9 mouse cellular contexts compared by ENCODE assay signal in the genomic region with DNA sequence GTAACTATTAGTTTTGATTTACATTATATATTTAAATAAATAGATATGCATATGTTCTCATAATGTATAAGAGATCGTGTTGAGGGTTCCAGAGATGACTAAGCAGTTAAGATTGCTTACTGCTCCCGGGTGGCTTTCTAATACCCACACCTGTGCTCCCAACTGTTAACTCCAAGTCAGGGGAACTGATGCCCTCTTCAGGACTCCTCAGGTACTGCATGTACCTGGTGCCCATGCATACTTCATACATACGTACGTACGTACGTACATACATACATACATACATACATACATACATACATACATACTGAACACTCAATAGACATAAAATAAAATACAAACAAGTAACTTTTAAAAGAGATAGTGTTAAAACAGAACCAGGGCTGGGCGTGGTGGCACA. TPM values are rescaled to one million over a fixed set of nuclear protein-coding genes. Genes with fewer than 3 reads are reported as not detected.
DNase-seq lines count a peak whose midpoint lies in the region; ATAC-seq and TF ChIP-seq lines count a peak whose summit lies in the region.
"Had no signal": no experiment of that assay in that cellular context is flagged by ENCODE, and none has a peak within 500 bp of the region (broad histone marks: within the 10 kb centered on the region; RNA-seq: fewer than 3 reads in every experiment).

No protein-coding gene starts in this region.

- peak; percentile 46 for TF ChIP-seq CTCF in hindbrain, postnatal 0 days (IDR thresholded peaks at IDR 0.05; ENCODE audit: low read depth)
- TF ChIP-seq CTCF in thymus, adult 2 months (IDR thresholded peaks at IDR 0.05; ENCODE audit: borderline replicate concordance, control insufficient read depth, extremely low read depth, insufficient read depth, low read length, poor library complexity), result no peak
- peak; percentile 32; the same call in 1 of the 2 replicates for TF ChIP-seq CTCF in brain, embryonic 14.5 days (IDR thresholded peaks at IDR 0.05; ENCODE audit: borderline replicate concordance, extremely low read depth, insufficient read depth, insufficient read length)

- no peaks in the 10 kb centered on the region for H3K36me3 ChIP-seq in hindbrain, postnatal 0 days (ENCODE audit: insufficient read depth, low read length)
- no peaks in the 10 kb centered on the region for H3K36me3 ChIP-seq in hindbrain, embryonic 14.5 days (replicated peaks; ENCODE audit: control insufficient read depth, insufficient read depth)
- no peaks in the 10 kb centered on the region for H3K36me3 ChIP-seq in thymus, adult 2 months (ENCODE audit: control insufficient read depth, insufficient read depth, low read length)
- H3K36me3 ChIP-seq: heart, embryonic 12.5 days had no signal

- no peak overlapping the region for H3K4me2 ChIP-seq in hindbrain, postnatal 0 days (ENCODE audit: low read depth, low read length)
- no peak overlapping the region for H3K4me2 ChIP-seq in hindbrain, embryonic 14.5 days (replicated peaks)
- H3K4me2 ChIP-seq: heart, embryonic 12.5 days had no signal

- WGBS in hindbrain, postnatal 0 days, result 85% methylated on average over 7 of the region's 7 CpGs
- WGBS in hindbrain, embryonic 14.5 days, result 94% methylated on average over 7 of the region's 7 CpGs
- 84% methylated on average over 7 of the region's 7 CpGs for WGBS in thymus, adult 2 months

- H3K27ac ChIP-seq in hindbrain, postnatal 0 days, result no peak overlapping the region
- H3K27ac ChIP-seq in hindbrain, embryonic 14.5 days, result no peak overlapping the region
- H3K27ac ChIP-seq in thymus, adult 2 months (ENCODE audit: control insufficient read depth, insufficient read depth, low read length), result no peak overlapping the region
- H3K27ac ChIP-seq: macrophage had no signal

- H3K4me3 ChIP-seq in hindbrain, postnatal 0 days (ENCODE audit: low read length), result no peak overlapping the region
- H3K4me3 ChIP-seq in hindbrain, embryonic 14.5 days (replicated peaks; ENCODE audit: low read length), result no peak overlapping the region
- no peak overlapping the region for H3K4me3 ChIP-seq in thymus, adult 2 months (ENCODE audit: control insufficient read depth, insufficient read depth, low read length)
- H3K4me3 ChIP-seq: heart, embryonic 12.5 days had no signal

- no peaks in the 10 kb centered on the region for H3K4me1 ChIP-seq in hindbrain, postnatal 0 days (ENCODE audit: insufficient read depth, low read length)
- no peaks in the 10 kb centered on the region for H3K4me1 ChIP-seq in hindbrain, embryonic 14.5 days (replicated peaks; ENCODE audit: control insufficient read depth, insufficient read depth, low read length)
- H3K4me1 ChIP-seq in thymus, adult 2 months (replicated peaks; ENCODE audit: control insufficient read depth, insufficient read depth, low read length), result no peaks in the 10 kb centered on the region
- H3K4me1 ChIP-seq: heart, embryonic 12.5 days had no signal

- DNase-seq in hindbrain, postnatal 0 days (ENCODE audit: low spot score), result peak; percentile 8
- DNase-seq in hindbrain, embryonic 14.5 days (ENCODE audit: low spot score), result no peak
- DNase-seq in thymus, adult 2 months, result peak; percentile 14
- DNase-seq in thymus, adult 18-20 months, result no peak
- no peak for DNase-seq in brain, embryonic 14.5 days (ENCODE audit: low read depth)
- peak; percentile 5 for DNase-seq in thymus, postnatal 25 days
- DNase-seq in right cerebral cortex, adult 18-20 months, result no peak

- ATAC-seq in hindbrain, postnatal 0 days, result no peak
- no peak for ATAC-seq in hindbrain, embryonic 14.5 days (ENCODE audit: low FRiP score)

- no peak overlapping the region for H3K9ac ChIP-seq in hindbrain, postnatal 0 days (replicated peaks; ENCODE audit: low read length)
- no peak overlapping the region for H3K9ac ChIP-seq in hindbrain, embryonic 14.5 days
- H3K9ac ChIP-seq: heart, embryonic 12.5 days had no signal

- no peaks in the 10 kb centered on the region for H3K9me3 ChIP-seq in hindbrain, postnatal 0 days (ENCODE audit: low read length)
- no peaks in the 10 kb centered on the region for H3K9me3 ChIP-seq in hindbrain, embryonic 14.5 days (ENCODE audit: control insufficient read depth, low read length)
- H3K9me3 ChIP-seq: heart, embryonic 12.5 days had no signal

- no peak for TF ChIP-seq POLR2A in thymus, adult 2 months (IDR thresholded peaks at IDR 0.05; ENCODE audit: control insufficient read depth, extremely low read depth, insufficient read depth, low read length, poor library complexity)
- TF ChIP-seq POLR2A in brain, embryonic 14.5 days (IDR thresholded peaks at IDR 0.05; ENCODE audit: borderline replicate concordance, extremely low read depth, insufficient read depth, insufficient read length, poor library complexity, severe bottlenecking), result no peak

- H3K27me3 ChIP-seq in hindbrain, postnatal 0 days (ENCODE audit: insufficient read depth, low read length), result no peaks in the 10 kb centered on the region
- H3K27me3 ChIP-seq in hindbrain, embryonic 14.5 days (ENCODE audit: control insufficient read depth, insufficient read depth, low read length), result no peaks in the 10 kb centered on the region
- H3K27me3 ChIP-seq in thymus, adult 2 months (ENCODE audit: control insufficient read depth, insufficient read depth, low read length), result no peaks in the 10 kb centered on the region
- H3K27me3 ChIP-seq: heart, embryonic 12.5 days had no signal

RNA-seq across cellular contexts. Expression of a gene that starts 1.4 kb away (rescaled TPM):
- 12.5 and 14.4 TPM in 2 replicates for total RNA-seq in hindbrain, postnatal 0 days (2014; rRNA removed)
- polyA plus RNA-seq in hindbrain, postnatal 0 days (2015; fragmentation: Nextera tagmentation; extraction: Ambion mirVana), result 15.6 and 16.2 TPM in 2 replicates
- 32.7 and 33.3 TPM in 2 replicates for polyA plus RNA-seq in hindbrain, embryonic 14.5 days (2014; fragmentation: Nextera tagmentation; extraction: Ambion mirVana)
- polyA plus RNA-seq in thymus, adult 2 months (2012; rRNA removed), result 0.04 and 0.12 TPM in 2 replicates
- polyA plus RNA-seq in brain, embryonic 14.5 days (2012; rRNA removed), result 13.8 and 21.7 TPM in 2 replicates

RNA-seq across cellular contexts. Expression of a gene that starts 32.9 kb away (rescaled TPM):
- 17.7 and 19.3 TPM in 2 replicates for total RNA-seq in hindbrain, postnatal 0 days (2014; rRNA removed)
- polyA plus RNA-seq in hindbrain, postnatal 0 days (2015; fragmentation: Nextera tagmentation; extraction: Ambion mirVana), result 12.1 and 12.2 TPM in 2 replicates
- 12.6 and 14.4 TPM in 2 replicates for polyA plus RNA-seq in hindbrain, embryonic 14.5 days (2014; fragmentation: Nextera tagmentation; extraction: Ambion mirVana)
- polyA plus RNA-seq in thymus, adult 2 months (2012; rRNA removed), result 19.0 and 21.6 TPM in 2 replicates
- 12.0 and 12.4 TPM in 2 replicates for polyA plus RNA-seq in brain, embryonic 14.5 days (2012; rRNA removed)

Comparison
In these comparisons a context has a peak if more than half of its experiments do, and no peak if none do; other contexts are left out.
1. DNase-seq: peak in hindbrain, postnatal 0 days (single experiment), thymus, adult 2 months (single experiment) and thymus, postnatal 25 days (single experiment); none in hindbrain, embryonic 14.5 days (single experiment), thymus, adult 18-20 months (0 of 2), brain, embryonic 14.5 days (single experiment) and right cerebral cortex, adult 18-20 months (single experiment).
2. RNA of a gene that starts 1.4 kb away (polyA plus RNA-seq): 32.7 to 33.3 TPM in hindbrain, embryonic 14.5 days, 13.8 to 21.7 TPM in brain, embryonic 14.5 days and 15.6 to 16.2 TPM in hindbrain, postnatal 0 days; 0.04 to 0.12 TPM in thymus, adult 2 months; every median in the first group is over 10 times any median in the second.